Mouse (Mus musculus) kidney, embryonic 15.5 days (tissue): ENCODE measurements around the gene Fam129b. TPM values are rescaled to one million over a fixed set of nuclear protein-coding genes. Genes with fewer than 3 reads are reported as not detected.
A peak's percentile ranks its signal among the peaks of the same experiment; 100 is the strongest.

Experiments
- ATAC-seq: fragments of 200-750 bp; cut with Nextera tagmentation; replicated peaks from 2 replicates; pipeline ENCODE4 v1.8.0; 2017; ENCODE audit warnings: moderate TSS enrichment; ENCODE audit not compliant: low FRiP score
- H3K27ac ChIP-seq: fragments of 300-500 bp; sonication (generic); 2 replicates; pipeline ENCODE4 v1.5.1; 2015; ENCODE audit warnings: mild to moderate bottlenecking, inconsistent platforms
- H3K27me3 ChIP-seq: fragments of 300-500 bp; sonication (generic); 2 replicates; pipeline ENCODE4 v1.6.1; 2015; ENCODE audit warnings: inconsistent platforms
- H3K36me3 ChIP-seq: fragments of 300-500 bp; sonication (generic); 2 replicates; pipeline ENCODE4 v1.6.1; 2015; ENCODE audit warnings: inconsistent platforms
- H3K4me1 ChIP-seq: fragments of 300-500 bp; sonication (generic); 2 replicates; pipeline ENCODE4 v1.6.1; 2015; ENCODE audit warnings: inconsistent platforms
- H3K4me2 ChIP-seq: fragments of 300-500 bp; sonication (generic); 2 replicates; pipeline ENCODE4 v1.6.1; 2015; ENCODE audit warnings: moderate library complexity, mild to moderate bottlenecking, inconsistent platforms
- H3K4me3 ChIP-seq: fragments of 300-500 bp; sonication (generic); replicated peaks from 2 replicates; pipeline ENCODE4 v1.5.1; 2015; ENCODE audit warnings: mild to moderate bottlenecking, inconsistent platforms
- H3K9ac ChIP-seq: fragments of 300-500 bp; sonication (generic); 2 replicates; pipeline ENCODE4 v1.6.1; 2015; ENCODE audit warnings: mild to moderate bottlenecking, inconsistent platforms
- H3K9me3 ChIP-seq: fragments of 300-500 bp; sonication (generic); replicated peaks from 2 replicates; pipeline ENCODE4 v1.6.1; 2016; ENCODE audit warnings: inconsistent platforms
- WGBS: fragments of 180-500 bp; shearing (Covaris S2); methylation state at CpG from one replicate; pipeline ENCODE4 v1.1.7; 2015; ENCODE audit warnings: mixed read lengths; 5-methylcytosine and 5-hydroxymethylcytosine counted together
- polyA plus RNA-seq: library from polyadenylated mRNA; unstranded; fragments of >200 nt; fragmentation: Nextera tagmentation; extraction: Ambion mirVana; gene quantifications from 2 replicates; pipeline ENCODE4 v1.2.1, GENCODE M21; 2015

The Fam129b gene
- polyA plus RNA-seq, 1 experiment from 2014 or later: 47.7 TPM

- H3K36me3 ChIP-seq: peaks cover 29% of the 10 kb centered on the region
- H3K4me3 ChIP-seq: no peak overlapping the region
- no peak for ATAC-seq
- 84% methylated on average over 19 of the region's 19 CpGs for WGBS
- no peak overlapping the region for H3K4me2 ChIP-seq
- H3K9me3 ChIP-seq: no peaks in the 10 kb centered on the region
- no peak overlapping the region for H3K27ac ChIP-seq
- no peak overlapping the region for H3K9ac ChIP-seq
- H3K4me1 ChIP-seq: no peaks in the 10 kb centered on the region
- H3K27me3 ChIP-seq: no peaks in the 10 kb centered on the region
Measured at GRCm38 (mm10) chr2:32928947-32929829, 53.3 kb downstream of the Fam129b start.

- no peak overlapping the region for H3K27ac ChIP-seq
- no peak overlapping the region for H3K4me3 ChIP-seq
- no peak overlapping the region for H3K9ac ChIP-seq
- H3K4me1 ChIP-seq: no peaks in the 10 kb centered on the region
- peaks cover 25% of the 10 kb centered on the region for H3K36me3 ChIP-seq
- H3K4me2 ChIP-seq: no peak overlapping the region
- ATAC-seq: no peak
- H3K9me3 ChIP-seq: no peaks in the 10 kb centered on the region
- 79% methylated on average over 7 of the region's 7 CpGs for WGBS
- no peaks in the 10 kb centered on the region for H3K27me3 ChIP-seq
Measured at GRCm38 (mm10) chr2:32931730-32932129, 55.8 kb downstream of the Fam129b start.

GRCm38 (mm10) chr2:32938741-32939140 lies 62.8 kb downstream of the Fam129b start:
- 88% methylated on average over 5 of the region's 5 CpGs for WGBS
- no peaks in the 10 kb centered on the region for H3K27me3 ChIP-seq
- H3K36me3 ChIP-seq: peaks cover 69% of the 10 kb centered on the region
- no peak overlapping the region for H3K9ac ChIP-seq
- no peak overlapping the region for H3K4me2 ChIP-seq
- no peaks in the 10 kb centered on the region for H3K9me3 ChIP-seq
- no peak for ATAC-seq
- H3K4me3 ChIP-seq: no peak overlapping the region
- no peak overlapping the region for H3K27ac ChIP-seq
- H3K4me1 ChIP-seq: no peaks in the 10 kb centered on the region

DNA sequence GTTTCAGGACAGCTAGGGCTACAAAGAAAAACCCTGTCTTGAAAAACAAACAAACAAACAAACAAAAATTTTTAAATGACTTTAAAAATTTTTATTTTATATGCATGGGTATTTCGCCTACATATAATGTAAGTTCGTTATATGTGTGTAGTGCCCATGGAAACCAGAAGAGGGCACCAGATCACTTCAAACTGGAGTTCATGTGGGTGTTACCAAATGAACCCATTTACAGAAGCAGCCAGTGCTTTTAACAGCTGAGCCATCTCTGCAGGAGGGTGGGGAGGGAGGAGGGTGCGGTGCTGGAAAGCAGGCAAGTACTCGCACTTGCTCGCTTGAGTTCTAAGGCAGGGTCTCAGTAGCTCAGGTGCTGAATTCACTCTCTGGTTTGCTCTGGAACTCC lies 63.5 kb downstream of the Fam129b start:
- H3K4me2 ChIP-seq: no peak overlapping the region
- 79% methylated on average over 5 of the region's 5 CpGs for WGBS

DNA sequence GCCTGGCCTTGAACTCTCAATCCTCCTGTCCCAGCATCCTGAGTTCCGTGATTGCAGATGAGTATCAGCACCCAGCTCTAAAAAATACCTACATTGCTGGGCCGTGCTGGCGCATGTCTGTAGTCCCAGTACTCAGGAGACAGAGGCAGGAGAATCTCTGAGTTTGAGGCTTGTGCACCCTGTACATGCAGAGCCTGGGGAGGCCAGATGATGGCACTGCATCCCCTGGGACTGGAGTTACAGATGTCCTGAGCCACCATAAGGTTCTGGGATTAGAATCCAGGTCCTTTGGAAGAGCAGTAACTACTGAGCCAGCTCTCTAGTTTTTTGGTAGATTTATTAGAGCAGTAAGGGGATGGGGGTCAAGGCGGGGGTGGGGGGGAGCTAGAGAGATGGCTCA lies 64.6 kb downstream of the Fam129b start:
- ATAC-seq: no peak
- no peak overlapping the region for H3K4me3 ChIP-seq
- 94% methylated on average over 4 of the region's 4 CpGs for WGBS
- H3K27ac ChIP-seq: no peak overlapping the region
- no peak overlapping the region for H3K9ac ChIP-seq
- H3K9me3 ChIP-seq: no peaks in the 10 kb centered on the region
- no peak overlapping the region for H3K4me2 ChIP-seq
- peaks cover 72% of the 10 kb centered on the region for H3K36me3 ChIP-seq
- H3K4me1 ChIP-seq: no peaks in the 10 kb centered on the region
- no peaks in the 10 kb centered on the region for H3K27me3 ChIP-seq

More for the DNA sequence above, 63.5 kb downstream of the Fam129b start:
- Histone ChIP-seq H3K4me1 (no peaks in the 10 kb centered on the region), H3K27me3 (no peaks in the 10 kb centered on the region), H3K36me3 (peaks cover 71% of the 10 kb centered on the region), H3K9me3 (no peaks in the 10 kb centered on the region), H3K4me3 (no peak overlapping the region), H3K9ac (no peak overlapping the region), H3K27ac (no peak overlapping the region)
- ATAC-seq: no peak

DNA sequence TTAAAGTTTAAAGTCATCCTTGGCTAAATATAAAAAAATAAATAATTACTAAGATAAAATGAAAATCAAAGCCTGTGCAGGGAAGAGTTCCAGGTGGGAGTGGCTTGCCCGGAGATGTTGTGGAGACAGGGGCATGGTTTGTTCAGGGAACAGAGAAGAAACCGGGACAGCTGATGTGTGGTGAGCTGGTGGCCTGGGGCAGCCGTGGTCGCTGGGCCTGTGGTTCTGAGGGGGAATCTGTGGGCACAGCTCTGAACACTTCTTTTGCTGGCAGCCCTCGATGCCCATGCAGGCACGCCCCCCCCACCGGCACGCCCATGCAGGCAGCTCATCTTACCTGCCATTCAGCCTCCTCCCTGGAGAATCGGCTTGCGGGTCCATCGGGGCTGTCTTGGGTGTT lies 71.5 kb downstream of the Fam129b start:
- Histone ChIP-seq H3K36me3 (peaks cover 63% of the 10 kb centered on the region), H3K4me3 (no peak overlapping the region), H3K4me1 (no peaks in the 10 kb centered on the region), H3K9me3 (no peaks in the 10 kb centered on the region), H3K27me3 (no peaks in the 10 kb centered on the region), H3K27ac (no peak overlapping the region), H3K4me2 (no peak overlapping the region), H3K9ac (no peak overlapping the region)
- 88% methylated on average over 11 of the region's 11 CpGs for WGBS
- ATAC-seq: no peak

- ATAC-seq: no peak
- WGBS: 92% methylated on average over 2 of the region's 2 CpGs
- H3K9ac ChIP-seq: no peak overlapping the region
- no peaks in the 10 kb centered on the region for H3K27me3 ChIP-seq
- no peak overlapping the region for H3K27ac ChIP-seq
- H3K4me3 ChIP-seq: no peak overlapping the region
- H3K36me3 ChIP-seq: peaks cover 57% of the 10 kb centered on the region
- H3K4me2 ChIP-seq: no peak overlapping the region
- no peaks in the 10 kb centered on the region for H3K4me1 ChIP-seq
- H3K9me3 ChIP-seq: peaks cover 5% of the 10 kb centered on the region; the same call in 1 of the 2 replicates
Measured at GRCm38 (mm10) chr2:32954581-32954980, 78.7 kb downstream of the Fam129b start.

DNA sequence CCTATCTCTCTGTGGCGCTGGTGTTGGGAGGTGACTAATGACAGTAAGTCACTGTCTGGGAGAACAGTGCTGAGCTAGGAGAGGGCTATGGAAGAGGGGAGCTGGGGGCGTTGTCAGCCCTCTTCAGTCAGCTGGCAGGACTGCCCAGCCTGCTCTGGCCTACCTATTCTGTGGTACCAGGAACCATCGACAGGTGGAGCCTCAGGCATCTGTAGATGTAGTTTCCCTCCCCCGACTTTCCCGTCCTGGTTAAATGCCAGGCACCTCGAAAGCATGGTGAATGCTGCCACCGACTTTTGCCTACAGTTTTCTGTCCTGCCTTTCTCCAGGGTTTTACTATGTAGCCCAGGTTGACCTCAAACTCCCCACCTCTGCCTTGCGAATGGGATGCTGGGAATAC lies 81.4 kb downstream of the Fam129b start:
- no peak overlapping the region for H3K4me3 ChIP-seq

GRCm38 (mm10) chr2:32960273-32960672 lies 84.4 kb downstream of the Fam129b start:
- H3K4me2 ChIP-seq: peak overlapping the region; percentile 68
- no peak for ATAC-seq
- H3K4me1 ChIP-seq: peaks cover 37% of the 10 kb centered on the region
- 84% methylated on average over 4 of the region's 4 CpGs for WGBS
- H3K9ac ChIP-seq: peak overlapping the region; percentile 75
- no peak overlapping the region for H3K27ac ChIP-seq
- H3K36me3 ChIP-seq: peaks cover 47% of the 10 kb centered on the region
- peak overlapping the region; percentile 90 for H3K4me3 ChIP-seq
- H3K27me3 ChIP-seq: no peaks in the 10 kb centered on the region
- no peaks in the 10 kb centered on the region for H3K9me3 ChIP-seq

More for the DNA sequence above, 81.4 kb downstream of the Fam129b start:
- Histone ChIP-seq H3K4me2 (no peak overlapping the region), H3K36me3 (peaks cover 44% of the 10 kb centered on the region), H3K9ac (no peak overlapping the region), H3K27me3 (no peaks in the 10 kb centered on the region), H3K9me3 (peaks cover 5% of the 10 kb centered on the region; the same call in 1 of the 2 replicates), H3K4me1 (peaks cover 12% of the 10 kb centered on the region), H3K27ac (no peak overlapping the region)
- WGBS: 55% methylated on average over 8 of the region's 8 CpGs
- no peak for ATAC-seq

DNA sequence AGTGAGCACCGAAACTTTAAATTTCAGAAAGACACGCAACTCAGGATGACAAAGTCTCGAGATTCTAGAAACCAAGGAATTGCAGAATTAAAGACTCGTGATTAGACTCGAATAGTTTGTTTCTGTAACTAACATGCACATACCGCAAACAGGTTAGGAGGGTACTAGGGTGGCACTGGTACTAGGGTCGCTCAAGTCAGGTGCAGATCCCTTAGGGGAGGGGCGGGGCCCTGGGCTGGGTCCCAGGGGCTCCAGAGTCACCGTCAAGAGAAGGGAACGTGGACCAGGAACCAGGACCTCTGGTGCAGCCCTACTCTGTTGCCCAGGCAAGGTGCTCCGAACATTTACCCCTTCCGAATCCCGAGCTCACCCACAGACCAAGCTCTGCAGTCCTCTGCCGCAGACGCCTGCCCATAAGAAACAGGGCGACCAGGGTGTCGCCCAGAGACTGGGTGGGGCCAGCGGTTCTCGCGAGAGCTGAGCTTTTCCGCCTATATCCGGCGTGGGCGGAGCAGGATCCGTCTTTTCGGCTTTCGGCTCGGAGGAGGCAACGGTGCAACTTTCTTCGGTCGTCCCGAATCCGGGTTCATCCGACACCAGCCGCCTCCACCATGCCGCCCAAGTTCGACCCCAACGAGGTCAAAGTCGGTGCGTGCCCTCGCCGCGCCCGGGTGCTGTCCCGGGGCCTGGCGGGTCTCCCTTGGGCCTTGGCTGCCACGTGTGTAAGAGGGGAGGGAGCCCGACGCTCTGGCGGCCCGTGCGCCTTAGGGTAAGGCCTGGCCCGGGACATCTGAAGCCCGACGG lies 85.5 kb downstream of the Fam129b start, which contains the start of the genes Rpl12 and Lrsam1:
Rpl12 (plus strand) TSS at position 368 of the 804 bp plus-strand sequence.
Lrsam1 (minus strand) TSS at position 423 of the 804 bp plus-strand sequence.
- peak within 1 kb of the TSS; percentile 90 for H3K4me3 ChIP-seq
- no peaks in the 10 kb centered on the region for H3K27me3 ChIP-seq
- no peaks in the 10 kb centered on the region for H3K9me3 ChIP-seq
- peak within 1 kb of the TSS; percentile 68 for H3K4me2 ChIP-seq
- WGBS: 3% methylated on average over 55 of the region's 55 CpGs
- H3K4me1 ChIP-seq: peaks cover 46% of the 10 kb centered on the region
- peak within 1 kb of the TSS; percentile 98 for H3K9ac ChIP-seq
- peak within 1 kb of the TSS; percentile 91 for H3K27ac ChIP-seq
- H3K36me3 ChIP-seq: peaks cover 39% of the 10 kb centered on the region
- ATAC-seq: peak; percentile 92

- no peaks in the 10 kb centered on the region for H3K27me3 ChIP-seq
- no peak for ATAC-seq
- H3K9me3 ChIP-seq: no peaks in the 10 kb centered on the region
- peak overlapping the region; percentile 68 for H3K4me2 ChIP-seq
- H3K9ac ChIP-seq: peak overlapping the region; percentile 98
- WGBS: 1% methylated on average over 33 of the region's 33 CpGs
- peaks cover 53% of the 10 kb centered on the region for H3K4me1 ChIP-seq
- H3K36me3 ChIP-seq: peaks cover 38% of the 10 kb centered on the region
- H3K4me3 ChIP-seq: peak overlapping the region; percentile 90
- H3K27ac ChIP-seq: peak overlapping the region; percentile 91
Measured at GRCm38 (mm10) chr2:32962062-32962874, 86.4 kb downstream of the Fam129b start.
